Mouse (Mus musculus) limb, embryonic 10.5 days (tissue): ENCODE measurements around the gene Ift88. TPM values are rescaled to one million over a fixed set of nuclear protein-coding genes. Genes with fewer than 3 reads are reported as not detected.
A peak's percentile ranks its signal among the peaks of the same experiment; 100 is the strongest.

Source experiments
- DNase-seq: peaks from one replicate; pipeline ENCODE4 v3.0.0-alpha.2; 2017; ENCODE audit warnings: low spot score
- H3K27ac ChIP-seq: fragments of 300-500 bp; sonication (generic); 2 replicates; pipeline ENCODE4 v1.5.1; 2016; ENCODE audit warnings: mild to moderate bottlenecking
- H3K27me3 ChIP-seq: fragments of 300-500 bp; sonication (generic); 2 replicates; pipeline ENCODE4 v1.6.1; 2016; ENCODE audit warnings: low read depth, mild to moderate bottlenecking; ENCODE audit not compliant: poor library complexity, severe bottlenecking
- H3K36me3 ChIP-seq: fragments of 300-500 bp; sonication (generic); 2 replicates; pipeline ENCODE4 v1.6.1; 2016; ENCODE audit warnings: mild to moderate bottlenecking, moderate library complexity
- H3K4me1 ChIP-seq: fragments of 300-500 bp; sonication (generic); 2 replicates; pipeline ENCODE4 v1.6.1; 2016
- H3K4me3 ChIP-seq: fragments of 300-500 bp; sonication (generic); 2 replicates; pipeline ENCODE4 v1.5.1; 2016; ENCODE audit warnings: mild to moderate bottlenecking, moderate library complexity
- H3K9me3 ChIP-seq: fragments of 300-500 bp; sonication (generic); replicated peaks from 2 replicates; pipeline ENCODE4 v1.6.1; 2016; ENCODE audit warnings: mild to moderate bottlenecking
- WGBS: fragments of 180-500 bp; shearing (Covaris S2); methylation state at CpG from one replicate; pipeline ENCODE4 v1.1.7; 2016; 5-methylcytosine and 5-hydroxymethylcytosine counted together
- polyA plus RNA-seq: library from polyadenylated mRNA; unstranded; fragments of >200 nt; fragmentation: Nextera tagmentation; extraction: Ambion mirVana; gene quantifications from 2 replicates; pipeline ENCODE4 v1.2.1, GENCODE M21; 2016

The Ift88 gene
- polyA plus RNA-seq, 1 experiment from 2014 or later, result 11.4 TPM

- Histone ChIP-seq H3K4me1 (peaks cover 22% of the 10 kb centered on the region), H3K27me3 (peaks cover 48% of the 10 kb centered on the region), H3K27ac (no peak overlapping the region), H3K9me3 (no peaks in the 10 kb centered on the region), H3K36me3 (no peaks in the 10 kb centered on the region), H3K4me3 (no peak overlapping the region)
- 41% methylated on average over 7 of the region's 7 CpGs for WGBS
- no peak for DNase-seq
These were observed 103.3 kb downstream of the Ift88 start for GRCm38 (mm10) chr14:57527122-57527521.

- 44% methylated on average over 2 of the region's 2 CpGs for WGBS
- Histone ChIP-seq H3K4me3 (no peak overlapping the region), H3K4me1 (peaks cover 22% of the 10 kb centered on the region), H3K9me3 (no peaks in the 10 kb centered on the region), H3K36me3 (no peaks in the 10 kb centered on the region), H3K27me3 (peaks cover 44% of the 10 kb centered on the region), H3K27ac (no peak overlapping the region)
- DNase-seq, result no peak
These were observed 103.7 kb downstream of the Ift88 start for GRCm38 (mm10) chr14:57527598-57527997.

GRCm38 (mm10) chr14:57529086-57529785 lies 105.4 kb downstream of the Ift88 start:
- DNase-seq, result no peak
- H3K36me3 ChIP-seq, result no peaks in the 10 kb centered on the region
- no peaks in the 10 kb centered on the region for H3K9me3 ChIP-seq
- WGBS, result 66% methylated on average over 10 of the region's 10 CpGs
- no peak overlapping the region for H3K4me3 ChIP-seq
- peaks cover 23% of the 10 kb centered on the region for H3K4me1 ChIP-seq
- no peak overlapping the region for H3K27ac ChIP-seq
- H3K27me3 ChIP-seq, result peaks cover 39% of the 10 kb centered on the region

GRCm38 (mm10) chr14:57529786-57530515 lies 106.1 kb downstream of the Ift88 start:
- 72% methylated on average over 5 of the region's 5 CpGs for WGBS
- peaks cover 45% of the 10 kb centered on the region for H3K27me3 ChIP-seq

GRCm38 (mm10) chr14:57532577-57532976 lies 108.7 kb downstream of the Ift88 start:
- no peak for DNase-seq
- no peak overlapping the region for H3K4me3 ChIP-seq
- 90% methylated on average over 3 of the region's 3 CpGs for WGBS
- H3K9me3 ChIP-seq, result no peaks in the 10 kb centered on the region
- H3K27ac ChIP-seq, result no peak overlapping the region
- H3K4me1 ChIP-seq, result peaks cover 19% of the 10 kb centered on the region
- H3K36me3 ChIP-seq, result no peaks in the 10 kb centered on the region
- peaks cover 51% of the 10 kb centered on the region for H3K27me3 ChIP-seq

More at GRCm38 (mm10) chr14:57529786-57530515, 106.1 kb downstream of the Ift88 start:
- no peak for DNase-seq
- Histone ChIP-seq H3K4me1 (peaks cover 24% of the 10 kb centered on the region), H3K4me3 (no peak overlapping the region), H3K27ac (no peak overlapping the region), H3K36me3 (no peaks in the 10 kb centered on the region), H3K9me3 (no peaks in the 10 kb centered on the region)

GRCm38 (mm10) chr14:57533214-57533613 lies 109.4 kb downstream of the Ift88 start:
- 32% methylated on average over 3 of the region's 3 CpGs for WGBS
- Histone ChIP-seq H3K4me3 (no peak overlapping the region), H3K9me3 (no peaks in the 10 kb centered on the region), H3K27me3 (peaks cover 50% of the 10 kb centered on the region), H3K27ac (no peak overlapping the region), H3K36me3 (no peaks in the 10 kb centered on the region), H3K4me1 (peaks cover 22% of the 10 kb centered on the region)
- peak; percentile 79 for DNase-seq

GRCm38 (mm10) chr14:57533841-57534240 lies 110.0 kb downstream of the Ift88 start:
- WGBS, result 12% methylated on average over 11 of the region's 11 CpGs
- no peak for DNase-seq
- no peaks in the 10 kb centered on the region for H3K9me3 ChIP-seq
- no peak overlapping the region for H3K27ac ChIP-seq
- peaks cover 22% of the 10 kb centered on the region for H3K4me1 ChIP-seq
- H3K36me3 ChIP-seq, result no peaks in the 10 kb centered on the region
- H3K4me3 ChIP-seq, result no peak overlapping the region
- peaks cover 50% of the 10 kb centered on the region for H3K27me3 ChIP-seq

- Histone ChIP-seq H3K27ac (no peak overlapping the region), H3K36me3 (no peaks in the 10 kb centered on the region), H3K27me3 (peaks cover 50% of the 10 kb centered on the region), H3K9me3 (no peaks in the 10 kb centered on the region), H3K4me3 (no peak overlapping the region), H3K4me1 (peaks cover 22% of the 10 kb centered on the region)
- 4% methylated on average over 5 of the region's 5 CpGs for WGBS
- DNase-seq, result no peak
These were observed 110.5 kb downstream of the Ift88 start for GRCm38 (mm10) chr14:57534346-57534745.

- H3K27ac ChIP-seq, result no peak overlapping the region
These were observed 111.1 kb downstream of the Ift88 start for GRCm38 (mm10) chr14:57534961-57535360.

GRCm38 (mm10) chr14:57535646-57536045 lies 111.8 kb downstream of the Ift88 start:
- H3K27me3 ChIP-seq, result peaks cover 50% of the 10 kb centered on the region
- no peak for DNase-seq
- 87% methylated on average over 6 of the region's 6 CpGs for WGBS

More at GRCm38 (mm10) chr14:57534961-57535360, 111.1 kb downstream of the Ift88 start:
- Histone ChIP-seq H3K9me3 (no peaks in the 10 kb centered on the region), H3K4me1 (peaks cover 17% of the 10 kb centered on the region), H3K27me3 (peaks cover 50% of the 10 kb centered on the region), H3K4me3 (no peak overlapping the region), H3K36me3 (no peaks in the 10 kb centered on the region)
- WGBS, result 17% methylated on average over 8 of the region's 8 CpGs
- DNase-seq, result no peak

GRCm38 (mm10) chr14:57536820-57537219 lies 113.0 kb downstream of the Ift88 start:
- no peak overlapping the region for H3K4me3 ChIP-seq

More at GRCm38 (mm10) chr14:57535646-57536045, 111.8 kb downstream of the Ift88 start:
- Histone ChIP-seq H3K27ac (no peak overlapping the region), H3K36me3 (no peaks in the 10 kb centered on the region), H3K4me1 (peaks cover 17% of the 10 kb centered on the region), H3K4me3 (no peak overlapping the region), H3K9me3 (no peaks in the 10 kb centered on the region)

GRCm38 (mm10) chr14:57537261-57538015 lies 113.6 kb downstream of the Ift88 start:
- Histone ChIP-seq H3K27ac (no peak overlapping the region), H3K36me3 (no peaks in the 10 kb centered on the region), H3K4me3 (no peak overlapping the region), H3K27me3 (peaks cover 56% of the 10 kb centered on the region), H3K9me3 (no peaks in the 10 kb centered on the region), H3K4me1 (peaks cover 17% of the 10 kb centered on the region)
- no peak for DNase-seq
- 22% methylated on average over 16 of the region's 16 CpGs for WGBS

More at GRCm38 (mm10) chr14:57536820-57537219, 113.0 kb downstream of the Ift88 start:
- WGBS, result 49% methylated on average over 9 of the region's 9 CpGs
- DNase-seq, result no peak
- H3K36me3 ChIP-seq, result no peaks in the 10 kb centered on the region
- peaks cover 17% of the 10 kb centered on the region for H3K4me1 ChIP-seq
- H3K27ac ChIP-seq, result no peak overlapping the region
- H3K9me3 ChIP-seq, result no peaks in the 10 kb centered on the region
- H3K27me3 ChIP-seq, result peaks cover 50% of the 10 kb centered on the region
